Mouse (Mus musculus) adrenal gland, postnatal 14 days (tissue): ENCODE results near the gene Tspan9. TPM values are rescaled to one million over a fixed set of nuclear protein-coding genes. Genes with fewer than 3 reads are reported as not detected.

Experiments used
- DNase-seq: peaks from one replicate; pipeline ENCODE4 v3.0.0; 2021; ENCODE audit warnings: mixed read lengths
- total RNA-seq: library from RNA; stranded (reverse); gene quantifications from 2 replicates; pipeline ENCODE4 v1.2.3, GENCODE M21; 2021

The Tspan9 gene
- total RNA-seq, 1 experiment from 2014 or later: 59.0 TPM

DNA sequence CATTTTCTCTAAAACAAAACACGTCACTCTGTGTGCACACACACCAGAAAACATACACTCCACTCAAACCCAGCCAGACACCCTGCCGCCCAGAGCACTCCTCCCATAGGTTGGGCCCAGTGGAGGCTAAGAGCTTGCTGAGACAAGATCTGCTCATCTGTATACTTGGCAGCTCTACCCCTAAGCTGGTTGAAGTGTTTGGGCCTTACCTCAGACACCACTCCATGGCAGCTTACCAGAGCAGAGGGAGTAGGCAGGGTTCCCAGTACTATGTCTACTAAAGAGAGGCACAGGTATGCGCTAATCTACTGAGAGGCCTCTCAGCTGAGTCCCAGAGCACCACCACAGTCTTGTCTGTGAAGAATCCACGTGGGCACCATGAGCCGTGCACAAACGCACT lies 10.8 kb downstream of the Tspan9 start:
- DNase-seq: no peak

DNA sequence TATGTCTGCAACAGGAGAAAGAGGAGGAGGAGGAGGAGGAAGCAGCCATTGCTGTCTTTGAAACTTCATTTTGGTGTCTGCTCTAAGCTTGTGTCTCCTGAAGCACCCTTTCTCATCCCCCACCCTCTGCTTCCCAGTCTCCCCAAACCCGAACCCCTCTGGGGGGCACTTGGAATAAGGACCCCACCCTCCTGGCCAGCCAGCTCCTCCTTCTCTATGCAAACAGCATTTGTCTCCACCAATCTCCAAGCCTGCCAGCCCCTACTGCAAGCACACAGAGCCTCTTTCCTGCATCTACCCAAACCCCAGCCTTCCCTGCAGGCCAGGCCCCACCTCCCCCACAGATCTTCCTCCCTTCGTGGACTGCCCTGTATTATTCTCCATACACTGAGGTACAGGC lies 12.0 kb downstream of the Tspan9 start:
- DNase-seq: no peak

DNA sequence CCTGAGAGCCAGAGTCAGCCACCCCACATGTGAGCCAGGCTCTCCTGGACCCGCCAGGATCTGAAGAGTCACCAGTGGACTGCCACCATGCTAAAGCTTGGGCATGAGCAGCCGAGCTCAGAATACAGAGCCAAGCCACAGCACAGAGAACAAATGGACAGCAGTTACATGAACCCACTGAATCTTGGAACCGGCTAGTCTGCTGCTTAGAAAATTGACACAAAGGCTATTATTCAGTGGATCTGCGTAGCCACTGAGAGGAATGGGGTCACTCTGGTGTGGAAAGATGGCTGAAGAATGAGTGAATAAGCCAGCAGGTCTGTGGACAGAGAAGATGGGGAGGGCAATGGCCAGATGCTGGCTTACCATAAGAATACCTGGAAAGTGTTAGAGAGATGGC lies 12.7 kb downstream of the Tspan9 start:
- DNase-seq: no peak

GRCm38 (mm10) chr6:128129382-128129781 lies 14.0 kb downstream of the Tspan9 start:
- no peak for DNase-seq

GRCm38 (mm10) chr6:128127312-128127711 lies 16.1 kb downstream of the Tspan9 start:
- no peak for DNase-seq

- no peak for DNase-seq
These were observed 16.5 kb downstream of the Tspan9 start for GRCm38 (mm10) chr6:128126876-128127275.

GRCm38 (mm10) chr6:128125464-128125863 lies 17.9 kb downstream of the Tspan9 start:
- DNase-seq: no peak

DNA sequence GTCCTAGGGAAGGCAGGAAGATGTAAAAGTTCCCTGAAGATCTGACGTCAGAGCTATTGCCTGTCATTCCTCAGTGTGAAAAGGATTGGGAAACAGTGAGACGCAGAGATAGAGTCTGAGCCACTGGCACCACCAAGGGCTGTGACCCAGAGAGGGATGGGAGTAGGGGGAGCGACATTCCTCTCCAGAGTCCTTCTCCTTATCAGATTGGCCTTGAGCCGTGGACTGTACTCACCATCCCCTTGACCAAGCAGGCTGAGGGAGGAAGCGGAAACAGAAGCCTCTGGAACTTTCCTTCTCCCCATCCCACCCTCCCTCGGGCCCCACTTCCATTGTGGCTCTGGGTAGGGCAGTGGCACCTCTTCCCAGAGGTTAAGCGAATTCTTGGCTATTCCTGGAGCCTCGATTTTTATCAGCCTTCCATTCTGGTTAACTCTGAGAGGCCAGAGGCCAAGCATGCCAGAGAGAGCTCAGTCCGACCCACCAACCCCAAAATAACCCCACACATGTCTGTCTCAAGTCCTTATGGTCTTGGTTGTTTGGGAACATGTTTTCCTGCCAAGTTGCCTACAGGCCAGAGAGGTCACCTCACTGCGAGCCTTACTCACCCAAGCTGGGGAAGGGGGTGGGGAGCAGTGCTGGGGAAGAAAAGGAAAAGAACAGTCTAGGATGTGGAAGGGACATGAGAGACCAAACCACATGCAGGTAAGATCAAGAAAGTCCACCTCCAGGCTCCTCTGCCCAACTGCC lies 19.0 kb downstream of the Tspan9 start:
- peak; percentile 80 for DNase-seq

- DNase-seq: no peak
These were observed 21.3 kb downstream of the Tspan9 start for GRCm38 (mm10) chr6:128122127-128122526.

DNA sequence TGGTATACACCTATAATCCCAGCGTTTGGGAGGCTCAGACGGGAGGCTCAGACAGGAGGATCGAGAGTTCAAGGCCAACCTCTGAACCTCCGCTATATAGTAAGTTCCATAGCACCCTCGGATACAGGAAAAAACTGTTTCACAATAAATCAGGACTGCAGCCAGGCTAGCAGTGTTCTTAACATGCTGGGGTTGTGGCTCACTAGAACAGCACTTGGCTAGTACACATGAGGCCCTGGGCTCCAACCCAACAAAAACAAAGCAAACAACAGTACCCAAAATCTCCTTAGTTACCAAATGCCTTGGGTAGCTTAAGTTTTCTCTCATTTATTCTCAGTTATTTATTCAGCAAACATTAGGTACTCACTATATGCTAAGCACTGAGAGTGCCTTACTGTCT lies 21.7 kb downstream of the Tspan9 start:
- peak; percentile 65 for DNase-seq

GRCm38 (mm10) chr6:128120806-128121205 lies 22.6 kb downstream of the Tspan9 start:
- no peak for DNase-seq

- DNase-seq: no peak
These were observed 24.6 kb downstream of the Tspan9 start for GRCm38 (mm10) chr6:128118670-128119230.

GRCm38 (mm10) chr6:128116836-128117542 lies 26.4 kb downstream of the Tspan9 start:
- no peak for DNase-seq

DNA sequence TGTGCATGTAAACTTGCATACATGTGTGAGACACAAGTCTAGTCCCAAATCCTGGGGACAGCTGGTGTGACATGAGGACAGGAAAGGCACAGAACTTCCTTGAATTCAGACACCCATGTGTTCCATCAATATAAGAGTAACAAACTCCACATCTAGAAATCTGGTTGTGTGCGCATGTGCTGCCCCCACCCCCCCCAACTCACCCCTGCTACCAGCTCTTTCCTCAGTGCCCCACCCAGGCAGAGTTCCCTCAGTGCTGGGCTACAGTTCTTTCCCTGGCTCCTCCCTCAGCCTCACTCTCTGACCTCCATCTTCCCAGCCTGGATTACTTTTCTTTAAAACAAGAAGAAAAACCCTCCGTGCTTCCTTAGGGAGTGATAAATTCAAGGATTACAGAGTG lies 27.1 kb downstream of the Tspan9 start:
- no peak for DNase-seq

GRCm38 (mm10) chr6:128115121-128115520 lies 28.3 kb downstream of the Tspan9 start:
- peak; percentile 40 for DNase-seq

DNA sequence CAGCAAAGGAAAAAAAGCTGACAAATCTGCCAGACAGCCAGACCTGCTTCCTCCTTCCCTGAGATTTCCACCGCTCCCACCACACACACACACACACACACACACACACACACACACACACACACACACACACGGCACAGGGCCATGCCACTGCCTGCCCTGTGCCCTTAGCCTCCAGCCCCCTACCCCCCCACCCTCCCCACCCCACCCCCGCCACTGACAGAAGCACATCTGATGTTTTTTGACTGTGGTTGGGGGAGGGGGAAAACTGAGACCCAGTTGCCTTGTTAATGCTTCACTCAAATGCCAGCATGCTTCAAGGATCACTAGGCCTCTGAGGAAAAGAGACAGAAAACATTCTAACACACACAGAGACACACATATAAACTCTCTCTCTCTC lies 30.8 kb downstream of the Tspan9 start:
- DNase-seq: no peak

GRCm38 (mm10) chr6:128111784-128112183 lies 31.6 kb downstream of the Tspan9 start:
- DNase-seq: no peak

GRCm38 (mm10) chr6:128108324-128109035 lies 34.9 kb downstream of the Tspan9 start:
- peak; percentile 71 for DNase-seq

- DNase-seq: no peak
These were observed 35.7 kb downstream of the Tspan9 start for GRCm38 (mm10) chr6:128107698-128108097.

GRCm38 (mm10) chr6:128106154-128106553 lies 37.2 kb downstream of the Tspan9 start:
- no peak for DNase-seq

DNA sequence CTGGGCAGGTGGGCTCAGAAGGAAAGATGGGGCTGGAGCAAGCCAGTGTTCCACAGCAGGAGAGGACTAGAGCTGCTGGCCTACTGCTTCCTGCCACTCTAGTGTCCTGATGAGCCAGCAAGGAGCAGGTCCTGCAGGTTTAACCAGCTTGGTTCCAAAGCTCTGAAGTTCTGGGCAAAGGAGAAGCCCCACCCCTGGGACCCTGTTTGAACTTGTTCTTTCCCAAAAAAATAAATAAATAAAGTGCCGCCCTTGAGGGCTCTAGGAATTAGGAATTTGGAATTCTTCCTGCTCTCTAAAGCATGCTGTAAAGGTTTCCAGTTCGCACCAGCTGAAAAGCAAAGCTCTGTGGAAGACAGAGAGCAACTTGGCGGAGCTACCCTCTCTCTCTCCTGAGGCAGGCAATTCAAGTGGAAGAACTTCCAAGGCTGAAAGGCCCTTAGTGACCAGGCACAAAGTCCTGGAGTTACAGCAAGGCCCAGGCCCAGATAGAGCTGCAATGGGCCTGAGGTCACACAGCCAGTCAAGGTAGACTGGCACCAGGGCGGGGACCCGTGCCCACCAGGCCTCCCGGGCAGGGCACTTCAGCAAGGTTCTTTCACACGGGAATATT lies 38.6 kb downstream of the Tspan9 start:
- no peak for DNase-seq

DNA sequence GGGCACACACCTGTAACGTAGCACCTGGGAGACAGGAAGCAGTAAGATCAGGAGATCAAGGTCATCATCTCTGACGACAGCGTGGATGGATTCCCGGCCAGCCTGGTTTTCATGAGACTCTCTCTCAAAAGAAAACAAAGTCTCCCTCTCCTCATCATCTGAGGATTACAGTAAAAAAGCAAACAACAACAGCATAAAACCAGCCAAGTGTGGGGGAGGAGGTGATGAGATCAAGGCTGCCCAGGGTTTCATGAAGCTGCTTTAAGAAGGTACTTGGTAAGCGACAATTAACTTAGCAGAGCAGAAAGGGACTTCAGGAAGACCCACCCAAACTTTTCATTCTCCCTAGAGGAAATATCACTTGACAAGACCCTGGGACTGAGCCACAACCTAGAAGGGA lies 39.5 kb downstream of the Tspan9 start:
- DNase-seq: no peak
